Mouse (Mus musculus) heart, postnatal 0 days (tissue): ENCODE results near the gene Slc24a3. TPM values are rescaled to one million over a fixed set of nuclear protein-coding genes. Genes with fewer than 3 reads are reported as not detected.

Experiments
- ATAC-seq: fragments of 200-750 bp; cut with Nextera tagmentation; 2 replicates; pipeline ENCODE4 v1.8.0; 2017; ENCODE audit warnings: low read depth, moderate number of reproducible peaks, moderate library complexity; ENCODE audit not compliant: insufficient read depth
- DNase-seq: peaks from one replicate; pipeline ENCODE4 v3.0.0-alpha.2; 2016; ENCODE audit warnings: low spot score
- H3K27ac ChIP-seq: fragments of 300-500 bp; sonication (generic); 2 replicates; pipeline ENCODE4 v1.5.1; 2014; ENCODE audit warnings: low read depth, mild to moderate bottlenecking
- H3K27me3 ChIP-seq: fragments of 300-500 bp; sonication (generic); 2 replicates; pipeline ENCODE4 v1.6.1; 2014; ENCODE audit warnings: low read length, mixed read lengths; ENCODE audit not compliant: control insufficient read depth, insufficient read depth
- H3K36me3 ChIP-seq: fragments of 300-500 bp; sonication (generic); replicated peaks from 2 replicates; pipeline ENCODE4 v1.6.1; 2014; ENCODE audit warnings: low read length, mixed read lengths; ENCODE audit not compliant: control insufficient read depth, insufficient read depth
- H3K4me1 ChIP-seq: fragments of 300-500 bp; sonication (generic); 2 replicates; pipeline ENCODE4 v1.6.1; 2014; ENCODE audit warnings: antibody characterized with exemption; ENCODE audit not compliant: control insufficient read depth, insufficient read depth
- H3K4me2 ChIP-seq: fragments of 300-500 bp; sonication (generic); 2 replicates; pipeline ENCODE4 v1.6.1; 2014; ENCODE audit warnings: low read depth, mild to moderate bottlenecking, low read length, moderate library complexity
- H3K4me3 ChIP-seq: fragments of 300-500 bp; sonication (generic); 2 replicates; pipeline ENCODE4 v1.5.1; 2014; ENCODE audit warnings: low read depth, low read length
- H3K9ac ChIP-seq: fragments of 300-500 bp; sonication (generic); replicated peaks from 2 replicates; pipeline ENCODE4 v1.6.1; 2014; ENCODE audit warnings: low read depth, low read length, mixed read lengths
- H3K9me3 ChIP-seq: fragments of 300-500 bp; sonication (generic); replicated peaks from 2 replicates; pipeline ENCODE4 v1.6.1; 2016; ENCODE audit warnings: low read length; ENCODE audit not compliant: control insufficient read depth
- CTCF ChIP-seq: IDR thresholded peaks from 2 replicates; pipeline ENCODE4 v1.5.1; 2016; ENCODE audit warnings: antibody characterized with exemption, control low read depth, low read depth
- EP300 ChIP-seq: IDR thresholded peaks from 2 replicates; pipeline ENCODE4 v1.6.1; 2016; ENCODE audit warnings: antibody characterized with exemption, low read depth
- WGBS: fragments of 180-500 bp; shearing (Covaris S2); extraction: QIAGEN DNeasy Blood & Tissue Kit; methylation state at CpG from one replicate; pipeline ENCODE4 v1.1.7; 2014; 5-methylcytosine and 5-hydroxymethylcytosine counted together
- polyA plus RNA-seq: library from polyadenylated mRNA; unstranded; fragments of >200 nt; fragmentation: Nextera tagmentation; extraction: Ambion mirVana; gene quantifications from 2 replicates; pipeline ENCODE4 v1.2.1, GENCODE M21; 2015
- total RNA-seq: library from RNA; depleted of rRNA; stranded (reverse); fragments of >200 nt; gene quantifications from 2 replicates; pipeline ENCODE4 v1.2.3, GENCODE M21; 2014; ENCODE audit warnings: low replicate concordance

Slc24a3 gene
- total and polyA plus RNA-seq, 2 experiments from 2014 or later = 0.63 to 3.7 TPM

- WGBS = 56% methylated on average over 2 of the region's 2 CpGs
- Histone ChIP-seq H3K27me3 (no peaks in the 10 kb centered on the region), H3K9ac (no peak overlapping the region), H3K4me2 (no peak overlapping the region), H3K4me3 (no peak overlapping the region), H3K4me1 (no peaks in the 10 kb centered on the region), H3K9me3 (no peaks in the 10 kb centered on the region), H3K27ac (no peak overlapping the region), H3K36me3 (no peaks in the 10 kb centered on the region)
- no peak for DNase-seq
- ATAC-seq = no peak
- TF ChIP-seq CTCF = no peak
- TF ChIP-seq EP300 = no peak
Observed at GRCm38 (mm10) chr2:145307231-145307883, 139.8 kb downstream of the Slc24a3 start.

- H3K9ac ChIP-seq = no peak overlapping the region
- H3K9me3 ChIP-seq = no peaks in the 10 kb centered on the region
- no peak overlapping the region for H3K4me2 ChIP-seq
- H3K27ac ChIP-seq = no peak overlapping the region
- DNase-seq (no peak), ATAC-seq (no peak)
- no peaks in the 10 kb centered on the region for H3K4me1 ChIP-seq
- no peaks in the 10 kb centered on the region for H3K36me3 ChIP-seq
- H3K4me3 ChIP-seq = no peak overlapping the region
- TF ChIP-seq EP300 (no peak), CTCF (no peak)
- 39% methylated on average over 2 of the region's 2 CpGs for WGBS
- H3K27me3 ChIP-seq = no peaks in the 10 kb centered on the region
Observed at GRCm38 (mm10) chr2:145318916-145319315, 151.4 kb downstream of the Slc24a3 start.

DNA sequence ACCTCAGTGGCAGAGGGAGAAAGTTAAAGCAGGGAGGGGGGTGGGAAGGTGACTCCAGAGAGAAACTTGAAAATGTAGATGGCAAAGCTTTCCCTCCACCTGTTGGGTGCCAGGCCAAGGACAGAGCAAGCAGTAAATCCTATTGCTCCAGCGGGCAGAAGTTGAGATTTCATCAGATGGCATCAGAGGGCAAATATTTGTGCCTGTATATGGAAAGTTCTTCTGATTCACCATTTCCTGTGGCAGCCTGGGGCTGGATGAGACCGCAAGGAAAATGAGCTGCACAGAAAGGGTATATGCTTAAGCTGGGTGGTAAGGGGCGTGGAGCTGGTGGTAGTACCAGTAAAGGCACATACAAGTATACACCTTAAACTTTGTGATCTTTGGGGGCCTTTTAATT is 153.7 kb downstream of the Slc24a3 start:
- no peak overlapping the region for H3K27ac ChIP-seq
- WGBS = 86% methylated on average over 3 of the region's 3 CpGs
- no peak overlapping the region for H3K4me2 ChIP-seq
- TF ChIP-seq EP300 = no peak
- TF ChIP-seq CTCF = no peak
- H3K4me1 ChIP-seq = peaks cover 5% of the 10 kb centered on the region; the same call in 1 of the 2 replicates
- ATAC-seq (no peak), DNase-seq (no peak)
- H3K36me3 ChIP-seq = no peaks in the 10 kb centered on the region
- H3K4me3 ChIP-seq = no peak overlapping the region
- H3K9ac ChIP-seq = no peak overlapping the region
- H3K27me3 ChIP-seq = no peaks in the 10 kb centered on the region
- H3K9me3 ChIP-seq = no peaks in the 10 kb centered on the region

DNA sequence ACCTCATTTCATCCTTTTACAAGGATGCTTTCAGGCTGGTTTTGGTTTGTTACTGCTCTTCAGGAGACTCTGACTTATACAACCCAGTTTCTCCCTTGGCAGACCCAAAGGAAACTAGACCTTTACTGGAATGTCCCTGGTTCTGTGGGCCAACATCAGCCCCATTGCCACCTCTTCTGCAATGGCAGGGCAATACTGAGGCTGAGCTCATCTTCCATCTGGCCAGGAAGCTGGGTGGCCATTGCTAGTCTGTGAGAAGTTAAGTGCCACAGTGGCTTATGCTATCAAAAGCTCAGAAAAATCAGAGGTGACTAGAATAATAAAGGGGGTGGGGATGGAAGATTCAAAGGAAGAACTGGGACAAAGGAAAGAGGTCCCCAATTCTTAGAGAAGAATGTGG is 154.2 kb downstream of the Slc24a3 start:
- ATAC-seq = no peak

GRCm38 (mm10) chr2:145324477-145324876 is 156.9 kb downstream of the Slc24a3 start:
- no peak for ATAC-seq

More for the DNA sequence above, 154.2 kb downstream of the Slc24a3 start:
- no peak for DNase-seq
- no peak for TF ChIP-seq CTCF
- no peak for TF ChIP-seq EP300
- Histone ChIP-seq H3K4me2 (no peak overlapping the region), H3K4me3 (no peak overlapping the region), H3K9ac (no peak overlapping the region), H3K27ac (no peak overlapping the region), H3K36me3 (no peaks in the 10 kb centered on the region), H3K27me3 (no peaks in the 10 kb centered on the region), H3K9me3 (no peaks in the 10 kb centered on the region), H3K4me1 (peaks cover 5% of the 10 kb centered on the region; the same call in 1 of the 2 replicates)

GRCm38 (mm10) chr2:145325852-145326251 is 158.3 kb downstream of the Slc24a3 start:
- ATAC-seq (no peak), DNase-seq (no peak)
- H3K4me2 ChIP-seq = no peak overlapping the region
- no peaks in the 10 kb centered on the region for H3K27me3 ChIP-seq
- H3K4me3 ChIP-seq = no peak overlapping the region
- H3K27ac ChIP-seq = no peak overlapping the region
- H3K9me3 ChIP-seq = no peaks in the 10 kb centered on the region
- 39% methylated on average over 4 of the region's 4 CpGs for WGBS
- TF ChIP-seq EP300 = no peak
- TF ChIP-seq CTCF = no peak
- peaks cover 11% of the 10 kb centered on the region; the same call in 1 of the 2 replicates for H3K4me1 ChIP-seq
- no peaks in the 10 kb centered on the region for H3K36me3 ChIP-seq
- no peak overlapping the region for H3K9ac ChIP-seq

More at GRCm38 (mm10) chr2:145324477-145324876, 156.9 kb downstream of the Slc24a3 start:
- Histone ChIP-seq H3K27ac (no peak overlapping the region), H3K9me3 (no peaks in the 10 kb centered on the region), H3K4me1 (peaks cover 5% of the 10 kb centered on the region; the same call in 1 of the 2 replicates), H3K4me2 (no peak overlapping the region), H3K4me3 (no peak overlapping the region), H3K27me3 (no peaks in the 10 kb centered on the region), H3K36me3 (no peaks in the 10 kb centered on the region), H3K9ac (no peak overlapping the region)
- no peak for DNase-seq
- WGBS = 75% methylated on average over 3 of the region's 3 CpGs
- TF ChIP-seq EP300 (no peak), CTCF (no peak)
